Mouse (Mus musculus) myocyte (in vitro differentiated cells): Measurements from ENCODE around the gene Rrp1. TPM values are rescaled to one million over a fixed set of nuclear protein-coding genes. Genes with fewer than 3 reads are reported as not detected.

Experiments
- H3K27me3 ChIP-seq: one replicate; pipeline ENCODE4 v1.6.1; 2011; ENCODE audit not compliant: control insufficient read depth, insufficient read depth, insufficient read length
- H3K36me3 ChIP-seq: one replicate; pipeline ENCODE4 v1.6.1; 2011; ENCODE audit not compliant: control insufficient read depth, insufficient read depth
- H3K4me2 ChIP-seq: one replicate; pipeline ENCODE4 v1.6.1; 2011; ENCODE audit warnings: low read depth, control low read depth
- H3K4me3 ChIP-seq: one replicate; pipeline ENCODE4 v1.5.1; 2011; ENCODE audit warnings: mild to moderate bottlenecking, control low read depth, moderate library complexity
- H3K79me2 ChIP-seq: one replicate; pipeline ENCODE4 v1.6.1; 2011; ENCODE audit not compliant: control insufficient read depth, insufficient read depth
- H3ac ChIP-seq: one replicate; pipeline ENCODE4 v1.6.1; 2011; ENCODE audit not compliant: control insufficient read depth, insufficient read length
- E2F4 ChIP-seq: IDR thresholded peaks from one replicate; pipeline ENCODE4 v1.6.1; 2011; ENCODE audit warnings: mild to moderate bottlenecking, control low read depth, moderate library complexity; ENCODE audit not compliant: insufficient read depth
- MAX ChIP-seq: IDR thresholded peaks from one replicate; pipeline ENCODE4 v1.6.1; 2011; ENCODE audit warnings: low read depth, mild to moderate bottlenecking, control low read depth
- MYOD1 ChIP-seq, 3 experiments: IDR thresholded peaks; one replicate each; pipeline ENCODE4 v1.6.1; 2011; ENCODE audit warnings: control low read depth in 2 of 3, low read depth in 2 of 3, mild to moderate bottlenecking in 2 of 3, moderate library complexity in 1 of 3; ENCODE audit not compliant: insufficient read length in 2 of 3, control insufficient read depth in 1 of 3
- MYOG ChIP-seq, 3 experiments: IDR thresholded peaks; one replicate each; pipeline ENCODE4 v1.6.1; 2011; ENCODE audit warnings: control low read depth in 2 of 3, low read depth in 2 of 3, mild to moderate bottlenecking in 2 of 3; ENCODE audit not compliant: insufficient read length in 2 of 3, control insufficient read depth in 1 of 3, insufficient read depth in 1 of 3
- POLR2A ChIP-seq: IDR thresholded peaks from one replicate; pipeline ENCODE4 v1.6.1; 2011; ENCODE audit warnings: low read depth, mild to moderate bottlenecking, control low read depth, moderate library complexity; ENCODE audit not compliant: insufficient read length
- POLR2AphosphoS2 ChIP-seq: IDR thresholded peaks from one replicate; pipeline ENCODE4 v1.6.1; 2011; ENCODE audit warnings: low read depth, control low read depth; ENCODE audit not compliant: insufficient read length
- TCF12 ChIP-seq: IDR thresholded peaks from one replicate; pipeline ENCODE4 v1.6.1; 2011; ENCODE audit warnings: mild to moderate bottlenecking, control low read depth; ENCODE audit not compliant: poor library complexity, insufficient read depth, severe bottlenecking
- USF1 ChIP-seq: IDR thresholded peaks from one replicate; pipeline ENCODE4 v1.6.1; 2011; ENCODE audit warnings: low read depth, mild to moderate bottlenecking, control low read depth, moderate library complexity
- polyA plus RNA-seq: library from polyadenylated mRNA; unstranded; fragments of >200 nt; fragmentation: generic; extraction: Trizol; gene quantifications from one replicate; pipeline ENCODE4 v1.2.1, GENCODE M21; 2012; ENCODE audit warnings: missing spikeins

Gene Rrp1
- polyA plus RNA-seq, 1 experiment = 180 TPM

DNA sequence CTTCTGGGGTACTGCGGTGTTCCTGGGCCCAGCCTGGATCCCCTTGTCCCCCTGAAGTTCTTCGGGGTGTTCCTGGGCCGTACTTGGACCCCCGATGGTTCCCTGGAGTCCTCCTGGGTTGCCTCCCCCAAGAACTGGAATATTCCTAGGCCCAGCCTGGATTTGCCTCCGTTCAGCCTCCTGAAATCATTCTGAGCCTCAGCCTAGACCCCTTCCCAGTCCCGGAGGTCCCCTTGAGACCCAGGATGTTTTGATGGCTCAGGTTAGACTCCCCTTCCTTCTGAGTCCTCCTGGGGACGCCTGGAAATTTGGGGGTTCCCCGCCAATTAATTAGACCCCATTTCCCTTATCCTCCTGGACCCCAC is 60.2 kb downstream of the Rrp1 start:
- peak overlapping the region; percentile 81 for H3K4me2 ChIP-seq
- TF ChIP-seq TCF12 = no peak
- TF ChIP-seq MYOD1 (IDR thresholded peaks at IDR 0.05; ENCODE audit: control insufficient read depth in 1 of 3, insufficient read length in 2 of 3, low read depth in 2 of 3) = no peak
- TF ChIP-seq MAX = no peak
- no peak for TF ChIP-seq E2F4
- peaks cover 9% of the 10 kb centered on the region for H3K79me2 ChIP-seq
- H3K27me3 ChIP-seq = no peaks in the 10 kb centered on the region
- peak overlapping the region; percentile 36 for H3K4me3 ChIP-seq
- peak overlapping the region; percentile 68 for H3ac ChIP-seq
- no peaks in the 10 kb centered on the region for H3K36me3 ChIP-seq

- Histone ChIP-seq H3K4me3 (peak within 1 kb of the TSS; percentile 36), H3ac (peak within 1 kb of the TSS; percentile 68), H3K79me2 (peaks cover 9% of the 10 kb centered on the region), H3K27me3 (no peaks in the 10 kb centered on the region), H3K4me2 (peak within 1 kb of the TSS; percentile 94), H3K36me3 (no peaks in the 10 kb centered on the region)
- TF ChIP-seq TCF12 = no peak
- TF ChIP-seq MYOD1 (IDR thresholded peaks at IDR 0.05; ENCODE audit: control insufficient read depth in 1 of 3, insufficient read length in 2 of 3, low read depth in 2 of 3) = peak in 1 of 3 experiments; percentile 44
- peak; percentile 51 for TF ChIP-seq POLR2AphosphoS2
- peak; percentile 80 for TF ChIP-seq POLR2A
- TF ChIP-seq E2F4 = no peak
- peak in 1 of 3 experiments; percentile 24 for TF ChIP-seq MYOG (IDR thresholded peaks at IDR 0.05; ENCODE audit: control insufficient read depth in 1 of 3, insufficient read depth in 1 of 3, insufficient read length in 2 of 3, low read depth in 2 of 3)
Observed at GRCm38 (mm10) chr10:78351887-78352665, 60.8 kb downstream of the Rrp1 start, which contains the start of gene Agpat3. Agpat3 (minus strand) TSS chr10:78352489.

GRCm38 (mm10) chr10:78351564-78351886 is 61.3 kb downstream of the Rrp1 start:
- Histone ChIP-seq H3K4me2 (peak overlapping the region; percentile 94), H3K36me3 (no peaks in the 10 kb centered on the region), H3K79me2 (peaks cover 9% of the 10 kb centered on the region), H3ac (peak overlapping the region; percentile 68), H3K4me3 (peak overlapping the region; percentile 36), H3K27me3 (no peaks in the 10 kb centered on the region)
- no peak for TF ChIP-seq USF1
- no peak for TF ChIP-seq MYOG (IDR thresholded peaks at IDR 0.05; ENCODE audit: control insufficient read depth in 1 of 3, insufficient read depth in 1 of 3, insufficient read length in 2 of 3, low read depth in 2 of 3)
- no peak for TF ChIP-seq E2F4
- TF ChIP-seq POLR2AphosphoS2 = no peak
- TF ChIP-seq MYOD1 (IDR thresholded peaks at IDR 0.05; ENCODE audit: control insufficient read depth in 1 of 3, insufficient read length in 2 of 3, low read depth in 2 of 3) = no peak
- TF ChIP-seq POLR2A = no peak

DNA sequence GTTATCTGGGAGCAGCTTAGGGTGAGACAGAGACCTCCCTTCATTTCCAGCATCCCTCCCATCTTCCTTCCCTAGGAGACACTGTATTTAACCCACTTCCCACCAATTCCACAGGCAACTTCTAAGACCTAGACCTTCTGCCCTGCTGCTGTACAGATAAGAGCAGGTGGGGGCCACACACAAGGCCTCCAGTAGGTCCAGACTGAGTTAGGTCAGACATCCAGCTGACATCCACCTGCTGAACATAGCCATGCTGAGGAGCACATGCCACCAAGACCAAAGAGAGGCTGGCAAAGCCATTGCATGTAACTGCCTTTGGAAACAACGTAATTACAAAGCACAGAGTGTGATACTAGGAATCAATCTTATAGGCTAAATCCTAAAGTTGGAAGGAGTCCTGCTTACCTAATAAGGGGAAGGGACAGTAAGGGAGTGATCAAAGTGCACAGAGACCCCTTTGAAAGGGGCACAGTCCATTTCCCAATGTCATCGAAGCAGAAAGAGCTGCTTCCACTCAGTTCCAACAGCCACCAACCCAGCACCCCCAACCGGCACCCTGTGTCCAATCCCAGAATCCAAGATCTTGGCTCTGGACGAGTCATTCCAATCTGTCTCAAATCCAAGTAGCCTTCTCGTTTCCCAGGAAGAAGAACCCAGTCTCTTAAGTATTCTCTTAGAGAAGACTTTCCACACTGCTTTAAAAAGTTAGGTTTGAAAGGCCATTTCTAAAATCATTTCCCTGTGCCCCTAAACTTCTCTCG is 61.9 kb downstream of the Rrp1 start:
- Histone ChIP-seq H3ac (no peak overlapping the region), H3K36me3 (no peaks in the 10 kb centered on the region), H3K27me3 (no peaks in the 10 kb centered on the region), H3K4me2 (peak overlapping the region; percentile 94), H3K4me3 (peak overlapping the region; percentile 36), H3K79me2 (peaks cover 9% of the 10 kb centered on the region)
- TF ChIP-seq POLR2AphosphoS2 = no peak
- no peak for TF ChIP-seq MAX
- TF ChIP-seq MYOD1 (IDR thresholded peaks at IDR 0.05; ENCODE audit: control insufficient read depth in 1 of 3, insufficient read length in 2 of 3, low read depth in 2 of 3) = no peak

Other genes starting within 250 kb of the Rrp1 start
- 73.6 TPM for gene D10Jhu81e, start 243.3 kb downstream of the Rrp1 start, polyA plus RNA-seq
- 22.1 TPM for gene Pwp2, start 227.9 kb downstream of the Rrp1 start, polyA plus RNA-seq
- 24.6 TPM for gene Trappc10, start 168.4 kb downstream of the Rrp1 start, polyA plus RNA-seq
- 183 TPM for gene Agpat3, start 60.6 kb downstream of the Rrp1 start, polyA plus RNA-seq
- gene Cstb, start 12.6 kb upstream of the Rrp1 start, polyA plus RNA-seq = 197 TPM
- gene Pdxk, start 51.9 kb upstream of the Rrp1 start, polyA plus RNA-seq = 5.7 TPM
- not detected for gene Olfr1358, start 104.4 kb upstream of the Rrp1 start, polyA plus RNA-seq
- gene Ilvbl, start 161.3 kb upstream of the Rrp1 start, polyA plus RNA-seq = 49.6 TPM
- gene Syde1, start 178.9 kb upstream of the Rrp1 start, polyA plus RNA-seq = 32.1 TPM
- not detected for gene Olfr1357, start 205.0 kb upstream of the Rrp1 start, polyA plus RNA-seq